Mouse (Mus musculus) hindbrain, postnatal 0 days (tissue): ENCODE data around the gene Ifitm10. TPM values are rescaled to one million over a fixed set of nuclear protein-coding genes. Genes with fewer than 3 reads are reported as not detected.
"Not testable (repeated sequence)": the region's sequence is repeated elsewhere in the genome, so short reads cannot be mapped to it uniquely, and the experiment has no call there.

Experiments used
- ATAC-seq: fragments of 200-750 bp; cut with Nextera tagmentation; 2 replicates; pipeline ENCODE4 v1.8.0; 2017; ENCODE audit warnings: mild to moderate bottlenecking, moderate TSS enrichment, moderate library complexity
- DNase-seq: peaks from one replicate; pipeline ENCODE4 v3.0.0-alpha.2; 2015; ENCODE audit warnings: low spot score
- H3K27ac ChIP-seq: fragments of 300-500 bp; sonication (generic); 2 replicates; pipeline ENCODE4 v1.5.1; 2014; ENCODE audit warnings: mild to moderate bottlenecking
- H3K27me3 ChIP-seq: fragments of 300-500 bp; sonication (generic); 2 replicates; pipeline ENCODE4 v1.6.1; 2014; ENCODE audit warnings: low read length, mixed read lengths; ENCODE audit not compliant: insufficient read depth
- H3K36me3 ChIP-seq: fragments of 300-500 bp; sonication (generic); 2 replicates; pipeline ENCODE4 v1.6.1; 2014; ENCODE audit warnings: low read length, mixed read lengths; ENCODE audit not compliant: insufficient read depth
- H3K4me1 ChIP-seq: fragments of 300-500 bp; sonication (generic); 2 replicates; pipeline ENCODE4 v1.6.1; 2014; ENCODE audit warnings: antibody characterized with exemption, low read length, mixed read lengths; ENCODE audit not compliant: insufficient read depth
- H3K4me2 ChIP-seq: fragments of 300-500 bp; sonication (generic); 2 replicates; pipeline ENCODE4 v1.6.1; 2014; ENCODE audit warnings: low read depth, mild to moderate bottlenecking, low read length, moderate library complexity, mixed read lengths
- H3K4me3 ChIP-seq: fragments of 300-500 bp; sonication (generic); 2 replicates; pipeline ENCODE4 v1.5.1; 2014; ENCODE audit warnings: low read length
- H3K9ac ChIP-seq: fragments of 300-500 bp; sonication (generic); replicated peaks from 2 replicates; pipeline ENCODE4 v1.6.1; 2014; ENCODE audit warnings: mild to moderate bottlenecking, low read length, moderate library complexity, mixed read lengths
- H3K9me3 ChIP-seq: fragments of 300-500 bp; sonication (generic); 2 replicates; pipeline ENCODE4 v1.6.1; 2016; ENCODE audit warnings: low read length, mixed read lengths
- CTCF ChIP-seq: IDR thresholded peaks from 2 replicates; pipeline ENCODE4 v1.5.1; 2016; ENCODE audit warnings: antibody characterized with exemption, control low read depth, low read depth
- WGBS: fragments of 180-500 bp; shearing (Covaris S2); extraction: QIAGEN DNeasy Blood & Tissue Kit; methylation state at CpG from one replicate; pipeline ENCODE4 v1.1.7; 2014; 5-methylcytosine and 5-hydroxymethylcytosine counted together
- polyA plus RNA-seq: library from polyadenylated mRNA; unstranded; fragments of >200 nt; fragmentation: Nextera tagmentation; extraction: Ambion mirVana; gene quantifications from 2 replicates; pipeline ENCODE4 v1.2.1, GENCODE M21; 2015
- total RNA-seq: library from RNA; depleted of rRNA; stranded (reverse); fragments of >200 nt; gene quantifications from 2 replicates; pipeline ENCODE4 v1.2.3, GENCODE M21; 2014

Ifitm10 gene
- total and polyA plus RNA-seq, 2 experiments from 2014 or later, result 19.9 to 25.4 TPM

- Histone ChIP-seq H3K9me3 (no peaks in the 10 kb centered on the region), H3K36me3 (no peaks in the 10 kb centered on the region), H3K9ac (no peak overlapping the region), H3K4me1 (0 out of 2 replicates have a peak, but pooled peaks cover 4% of the 10 kb centered on the region), H3K4me3 (no peak overlapping the region), H3K27ac (no peak overlapping the region), H3K4me2 (no peak overlapping the region), H3K27me3 (no peaks in the 10 kb centered on the region)
- WGBS, result 84% methylated on average over 5 of the region's 5 CpGs
- no peak for TF ChIP-seq CTCF
- ATAC-seq (no peak), DNase-seq (no peak)
These were observed 56.3 kb downstream of the Ifitm10 start for GRCm38 (mm10) chr7:142317216-142317615.

- Histone ChIP-seq H3K36me3 (no peaks in the 10 kb centered on the region), H3K4me2 (no peak overlapping the region), H3K4me3 (no peak overlapping the region), H3K27ac (no peak overlapping the region), H3K9me3 (no peaks in the 10 kb centered on the region), H3K9ac (no peak overlapping the region), H3K4me1 (0 out of 2 replicates have a peak, but pooled peaks cover 4% of the 10 kb centered on the region), H3K27me3 (no peaks in the 10 kb centered on the region)
- DNase-seq (peak; percentile 76), ATAC-seq (peak; percentile 71)
- peak; percentile 92 for TF ChIP-seq CTCF
- WGBS, result 49% methylated on average over 6 of the region's 6 CpGs
These were observed 57.0 kb downstream of the Ifitm10 start for GRCm38 (mm10) chr7:142316558-142316957.

GRCm38 (mm10) chr7:142314600-142315285, 58.8 kb downstream of the Ifitm10 start:
- Histone ChIP-seq H3K4me3 (no peak overlapping the region), H3K9ac (no peak overlapping the region), H3K4me1 (0 out of 2 replicates have a peak, but pooled peaks cover 2% of the 10 kb centered on the region), H3K27me3 (no peaks in the 10 kb centered on the region), H3K27ac (no peak overlapping the region), H3K9me3 (no peaks in the 10 kb centered on the region), H3K36me3 (no peaks in the 10 kb centered on the region), H3K4me2 (no peak overlapping the region)
- WGBS, result 31% methylated on average over 5 of the region's 5 CpGs
- DNase-seq, result peak; percentile 57
- no peak for ATAC-seq
- no peak for TF ChIP-seq CTCF

GRCm38 (mm10) chr7:142303929-142304328, 69.6 kb downstream of the Ifitm10 start:
- not testable (repeated sequence) for DNase-seq, H3K27me3 ChIP-seq, H3K36me3 ChIP-seq, H3K4me3 ChIP-seq, H3K4me2 ChIP-seq, H3K9ac ChIP-seq, ATAC-seq, H3K9me3 ChIP-seq, H3K27ac ChIP-seq, H3K4me1 ChIP-seq
- 75% methylated on average over 1 of the region's 1 CpGs for WGBS

GRCm38 (mm10) chr7:142303249-142303648, 70.3 kb downstream of the Ifitm10 start, which contains the start of gene Krtap5-4:
Gene Krtap5-4 (plus strand): TSS chr7:142303549.
- Histone ChIP-seq H3K9ac (no peak within 1 kb of the TSS), H3K9me3 (no peaks in the 10 kb centered on the region), H3K27me3 (no peaks in the 10 kb centered on the region; the same call in 1 of the 2 replicates), H3K4me3 (no peak within 1 kb of the TSS), H3K27ac (no peak within 1 kb of the TSS), H3K4me1 (no peaks in the 10 kb centered on the region), H3K4me2 (no peak within 1 kb of the TSS), H3K36me3 (no peaks in the 10 kb centered on the region)
- no peak for TF ChIP-seq CTCF
- 72% methylated on average over 3 of the region's 3 CpGs for WGBS
- ATAC-seq (no peak), DNase-seq (no peak)

GRCm38 (mm10) chr7:142297018-142297417, 76.5 kb downstream of the Ifitm10 start, which contains the start of gene Krtap5-1:
Gene Krtap5-1 (minus strand): TSS chr7:142297118.
- ATAC-seq, H3K27me3 ChIP-seq, H3K36me3 ChIP-seq, H3K4me3 ChIP-seq, H3K4me1 ChIP-seq, H3K9me3 ChIP-seq, H3K27ac ChIP-seq, H3K9ac ChIP-seq, H3K4me2 ChIP-seq, DNase-seq: not testable (repeated sequence)

- H3K36me3 ChIP-seq, H3K9me3 ChIP-seq, H3K27ac ChIP-seq, DNase-seq, ATAC-seq, H3K4me2 ChIP-seq, H3K4me1 ChIP-seq, H3K27me3 ChIP-seq, H3K9ac ChIP-seq, H3K4me3 ChIP-seq: not testable (repeated sequence)
- 33% methylated on average over 4 of the region's 4 CpGs for WGBS
These were observed 77.4 kb downstream of the Ifitm10 start for GRCm38 (mm10) chr7:142296108-142296507.
